Mouse (Mus musculus) heart, postnatal 0 days (tissue): ENCODE data around the gene 2310034G01Rik.

Experiments used
- CTCF ChIP-seq: IDR thresholded peaks from 2 replicates; pipeline ENCODE4 v1.5.1; 2016; ENCODE audit warnings: antibody characterized with exemption, control low read depth, low read depth
- EP300 ChIP-seq: IDR thresholded peaks from 2 replicates; pipeline ENCODE4 v1.6.1; 2016; ENCODE audit warnings: antibody characterized with exemption, low read depth

GRCm38 (mm10) chr19:46398401-46398800 lies 48.3 kb upstream of the 2310034G01Rik start:
- TF ChIP-seq CTCF (no peak), EP300 (no peak)
